Mouse (Mus musculus) heart, postnatal 0 days (tissue): Measurements from ENCODE around the gene Gpbp1l1. TPM values are rescaled to one million over a fixed set of nuclear protein-coding genes. Genes with fewer than 3 reads are reported as not detected.

Source experiments
- ATAC-seq: fragments of 200-750 bp; cut with Nextera tagmentation; 2 replicates; pipeline ENCODE4 v1.8.0; 2017; ENCODE audit warnings: low read depth, moderate number of reproducible peaks, moderate library complexity; ENCODE audit not compliant: insufficient read depth
- DNase-seq: peaks from one replicate; pipeline ENCODE4 v3.0.0-alpha.2; 2016; ENCODE audit warnings: low spot score
- H3K27ac ChIP-seq: fragments of 300-500 bp; sonication (generic); 2 replicates; pipeline ENCODE4 v1.5.1; 2014; ENCODE audit warnings: low read depth, mild to moderate bottlenecking
- H3K27me3 ChIP-seq: fragments of 300-500 bp; sonication (generic); 2 replicates; pipeline ENCODE4 v1.6.1; 2014; ENCODE audit warnings: low read length, mixed read lengths; ENCODE audit not compliant: control insufficient read depth, insufficient read depth
- H3K36me3 ChIP-seq: fragments of 300-500 bp; sonication (generic); replicated peaks from 2 replicates; pipeline ENCODE4 v1.6.1; 2014; ENCODE audit warnings: low read length, mixed read lengths; ENCODE audit not compliant: control insufficient read depth, insufficient read depth
- H3K4me1 ChIP-seq: fragments of 300-500 bp; sonication (generic); 2 replicates; pipeline ENCODE4 v1.6.1; 2014; ENCODE audit warnings: antibody characterized with exemption; ENCODE audit not compliant: control insufficient read depth, insufficient read depth
- H3K4me2 ChIP-seq: fragments of 300-500 bp; sonication (generic); 2 replicates; pipeline ENCODE4 v1.6.1; 2014; ENCODE audit warnings: low read depth, mild to moderate bottlenecking, low read length, moderate library complexity
- H3K4me3 ChIP-seq: fragments of 300-500 bp; sonication (generic); 2 replicates; pipeline ENCODE4 v1.5.1; 2014; ENCODE audit warnings: low read depth, low read length
- H3K9ac ChIP-seq: fragments of 300-500 bp; sonication (generic); replicated peaks from 2 replicates; pipeline ENCODE4 v1.6.1; 2014; ENCODE audit warnings: low read depth, low read length, mixed read lengths
- H3K9me3 ChIP-seq: fragments of 300-500 bp; sonication (generic); replicated peaks from 2 replicates; pipeline ENCODE4 v1.6.1; 2016; ENCODE audit warnings: low read length; ENCODE audit not compliant: control insufficient read depth
- CTCF ChIP-seq: IDR thresholded peaks from 2 replicates; pipeline ENCODE4 v1.5.1; 2016; ENCODE audit warnings: antibody characterized with exemption, control low read depth, low read depth
- EP300 ChIP-seq: IDR thresholded peaks from 2 replicates; pipeline ENCODE4 v1.6.1; 2016; ENCODE audit warnings: antibody characterized with exemption, low read depth
- WGBS: fragments of 180-500 bp; shearing (Covaris S2); extraction: QIAGEN DNeasy Blood & Tissue Kit; methylation state at CpG from one replicate; pipeline ENCODE4 v1.1.7; 2014; 5-methylcytosine and 5-hydroxymethylcytosine counted together
- polyA plus RNA-seq: library from polyadenylated mRNA; unstranded; fragments of >200 nt; fragmentation: Nextera tagmentation; extraction: Ambion mirVana; gene quantifications from 2 replicates; pipeline ENCODE4 v1.2.1, GENCODE M21; 2015
- total RNA-seq: library from RNA; depleted of rRNA; stranded (reverse); fragments of >200 nt; gene quantifications from 2 replicates; pipeline ENCODE4 v1.2.3, GENCODE M21; 2014; ENCODE audit warnings: low replicate concordance

Gene Gpbp1l1
- total and polyA plus RNA-seq, 2 experiments from 2014 or later, result 30.1 to 95.7 TPM

- WGBS, result under 1% methylated on average over 39 of the region's 53 CpGs
- ATAC-seq (peak; percentile 83), DNase-seq (peak; percentile 92)
- H3K4me3 ChIP-seq, result peak overlapping the region; percentile 97
- H3K9ac ChIP-seq, result peak overlapping the region; percentile 79
- H3K27me3 ChIP-seq, result no peaks in the 10 kb centered on the region
- H3K36me3 ChIP-seq, result peaks cover 2% of the 10 kb centered on the region
- H3K27ac ChIP-seq, result peak overlapping the region; percentile 95
- peaks cover 5% of the 10 kb centered on the region; the same call in 1 of the 2 replicates for H3K4me1 ChIP-seq
- no peaks in the 10 kb centered on the region for H3K9me3 ChIP-seq
- TF ChIP-seq EP300 (no peak), CTCF (no peak)
- H3K4me2 ChIP-seq, result peak overlapping the region; percentile 93
Measured at GRCm38 (mm10) chr4:116626658-116627358, 69.3 kb downstream of the Gpbp1l1 start.

- peak overlapping the region; percentile 97 for H3K4me3 ChIP-seq
- TF ChIP-seq EP300 (no peak), CTCF (no peak)
- no peaks in the 10 kb centered on the region for H3K9me3 ChIP-seq
- H3K9ac ChIP-seq, result peak overlapping the region; percentile 79
- no peaks in the 10 kb centered on the region for H3K27me3 ChIP-seq
- peaks cover 5% of the 10 kb centered on the region; the same call in 1 of the 2 replicates for H3K4me1 ChIP-seq
- no peaks in the 10 kb centered on the region for H3K36me3 ChIP-seq
- ATAC-seq (peak; percentile 93), DNase-seq (peak; percentile 88)
- H3K4me2 ChIP-seq, result peak overlapping the region; percentile 93
- WGBS, result 0% methylated on average over 13 of the region's 13 CpGs
- H3K27ac ChIP-seq, result peak overlapping the region; percentile 95
Measured at GRCm38 (mm10) chr4:116627359-116627716, 69.9 kb downstream of the Gpbp1l1 start.

GRCm38 (mm10) chr4:116627722-116628662 lies 70.5 kb downstream of the Gpbp1l1 start, which contains the start of gene Nasp:
TSS of gene Nasp (minus strand) at chr4:116627941.
- ATAC-seq (peak; percentile 83), DNase-seq (peak; percentile 84)
- no peaks in the 10 kb centered on the region for H3K9me3 ChIP-seq
- H3K4me2 ChIP-seq, result peak within 1 kb of the TSS; percentile 93
- peaks cover 5% of the 10 kb centered on the region; the same call in 1 of the 2 replicates for H3K4me1 ChIP-seq
- WGBS, result 8% methylated on average over 23 of the region's 23 CpGs
- TF ChIP-seq EP300 (no peak), CTCF (no peak)
- H3K27me3 ChIP-seq, result no peaks in the 10 kb centered on the region
- peak within 1 kb of the TSS; percentile 97 for H3K4me3 ChIP-seq
- peak within 1 kb of the TSS; percentile 95 for H3K27ac ChIP-seq
- peak within 1 kb of the TSS; percentile 79 for H3K9ac ChIP-seq
- H3K36me3 ChIP-seq, result no peaks in the 10 kb centered on the region

GRCm38 (mm10) chr4:116635197-116635596 lies 77.7 kb downstream of the Gpbp1l1 start:
- Histone ChIP-seq H3K9ac (no peak overlapping the region), H3K27me3 (no peaks in the 10 kb centered on the region), H3K4me3 (no peak overlapping the region), H3K27ac (no peak overlapping the region), H3K9me3 (no peaks in the 10 kb centered on the region), H3K4me2 (no peak overlapping the region), H3K36me3 (peaks cover 56% of the 10 kb centered on the region), H3K4me1 (no peaks in the 10 kb centered on the region)
- no peak for ATAC-seq
- DNase-seq, result no peak
- no peak for TF ChIP-seq CTCF
- no peak for TF ChIP-seq EP300
- 95% methylated on average over 1 of the region's 1 CpGs for WGBS

GRCm38 (mm10) chr4:116638821-116639220 lies 81.4 kb downstream of the Gpbp1l1 start:
- H3K27me3 ChIP-seq, result no peaks in the 10 kb centered on the region
- H3K27ac ChIP-seq, result no peak overlapping the region
- no peaks in the 10 kb centered on the region for H3K9me3 ChIP-seq
- H3K4me1 ChIP-seq, result no peaks in the 10 kb centered on the region
- no peak overlapping the region for H3K9ac ChIP-seq
- H3K4me3 ChIP-seq, result no peak overlapping the region
- no peak for ATAC-seq
- H3K4me2 ChIP-seq, result no peak overlapping the region
- H3K36me3 ChIP-seq, result peaks cover 89% of the 10 kb centered on the region
- TF ChIP-seq CTCF (no peak), EP300 (no peak)
- no peak for DNase-seq
- WGBS, result 94% methylated on average over 6 of the region's 6 CpGs
